Mouse (Mus musculus) layer of hippocampus, adult 2 months (tissue): ENCODE measurements around the gene Olfr99. TPM values are rescaled to one million over a fixed set of nuclear protein-coding genes. Genes with fewer than 3 reads are reported as not detected.
"Not testable (repeated sequence)": the region's sequence is repeated elsewhere in the genome, so short reads cannot be mapped to it uniquely, and the experiment has no call there.

Experiments used
- DNase-seq, 2 experiments: peaks; one replicate each; pipeline ENCODE4 v3.0.0; 2022; ENCODE audit warnings: low spot score in 2 of 2
- H3K27ac ChIP-seq: fragments of 200-600 bp; 2 replicates; pipeline ENCODE4 v1.8.1; 2022
- H3K4me3 ChIP-seq: fragments of 200-600 bp; 2 replicates; pipeline ENCODE4 v1.8.1; 2022; ENCODE audit warnings: mild to moderate bottlenecking
- CTCF ChIP-seq: fragments of 200-600 bp; conservative IDR thresholded peaks from 2 replicates; pipeline ENCODE4 v1.8.1; 2022; ENCODE audit warnings: antibody characterized with exemption, mild to moderate bottlenecking, moderate library complexity
- total RNA-seq, 2 experiments: library from RNA; stranded (reverse); gene quantifications; 2 replicates each; pipeline ENCODE4 v1.2.3; 2021

Olfr99 gene
- total RNA-seq, 2 experiments from 2014 or later = not detected

DNA sequence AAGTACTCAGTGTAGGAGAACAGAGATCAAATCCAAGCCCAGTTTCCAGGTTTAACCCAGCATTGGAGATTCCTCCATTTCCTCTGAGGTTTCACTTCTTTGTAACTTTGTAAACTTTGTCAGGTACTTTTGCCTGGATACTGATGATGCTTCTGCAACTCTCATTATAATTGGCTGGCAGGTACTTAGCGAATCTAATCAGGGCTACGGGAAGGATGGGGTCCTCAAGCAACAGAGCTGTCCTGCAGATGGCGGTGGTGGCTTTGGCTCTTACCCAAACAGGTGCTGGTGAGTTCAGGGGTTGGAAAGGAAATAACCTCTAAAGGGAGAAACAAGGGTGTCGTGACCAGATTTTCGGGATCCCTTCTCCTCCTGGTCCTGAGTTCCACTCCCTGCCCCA is 36.5 kb downstream of the Olfr99 start:
- TF ChIP-seq CTCF = 0 out of 2 replicates have a peak, but pooled peaks have one; percentile 10

DNA sequence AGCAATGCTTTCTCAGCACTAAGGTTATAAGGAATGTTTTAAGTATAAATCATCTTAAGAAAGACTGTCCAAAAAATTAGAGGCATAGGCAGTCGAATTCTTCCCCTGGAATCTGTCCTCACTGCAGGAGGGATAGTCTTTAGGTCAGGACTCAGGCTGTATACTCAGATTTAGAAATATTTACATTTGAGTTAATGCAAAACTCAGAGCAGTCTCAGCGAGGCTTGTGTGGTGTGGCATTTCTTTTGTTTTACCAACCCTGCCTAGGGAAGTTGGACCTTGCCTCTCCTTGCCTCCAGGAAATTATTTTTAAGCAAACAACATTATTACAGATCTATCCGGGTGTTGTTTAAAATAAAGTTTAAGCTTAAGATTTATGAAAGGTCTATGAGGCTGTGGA is 41.1 kb downstream of the Olfr99 start:
- no peak for DNase-seq
- no peak overlapping the region for H3K4me3 ChIP-seq
- H3K27ac ChIP-seq = no peak overlapping the region
- no peak for TF ChIP-seq CTCF

More for the DNA sequence above, 36.5 kb downstream of the Olfr99 start:
- no peak overlapping the region for H3K4me3 ChIP-seq
- peak; percentile 25 to 26 for DNase-seq
- H3K27ac ChIP-seq = no peak overlapping the region

DNA sequence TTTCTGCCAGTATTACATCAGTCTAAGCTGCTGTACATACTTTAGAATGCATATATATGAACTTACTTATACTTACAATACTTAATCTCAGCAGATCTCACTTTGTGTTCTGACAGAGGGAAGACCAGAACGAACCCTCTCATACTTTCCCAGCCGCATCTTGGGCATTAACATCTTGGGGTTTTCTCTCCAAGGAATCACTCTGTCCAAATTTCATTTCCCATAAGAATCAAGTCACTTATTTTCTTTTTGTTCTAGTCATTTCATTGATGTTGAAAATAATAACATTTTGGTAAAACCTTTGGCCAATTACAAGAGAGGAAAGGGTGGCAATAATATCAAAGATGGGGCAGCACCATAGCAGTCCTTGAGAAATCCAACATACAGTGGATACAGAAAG is 46.0 kb downstream of the Olfr99 start, which contains the start of gene Olfr97:
Gene Olfr97, minus strand, starts transcription at position 101 of the 400 bp plus-strand sequence.
- H3K27ac ChIP-seq, H3K4me3 ChIP-seq, DNase-seq: not testable (repeated sequence)

Other genes starting within 250 kb of the Olfr99 start
- gene Gabbr1, start 237.5 kb downstream of the Olfr99 start, total RNA-seq = 100 to 1,000 TPM; 682 to 738 TPM
- gene Olfr90, start 195.0 kb downstream of the Olfr99 start, total RNA-seq = not detected
- gene Olfr91, start 185.2 kb downstream of the Olfr99 start, total RNA-seq = not detected
- not detected for gene Olfr92, start 163.4 kb downstream of the Olfr99 start, total RNA-seq
- not detected for gene Olfr93, start 122.0 kb downstream of the Olfr99 start, total RNA-seq
- gene Ubd, start 89.6 kb downstream of the Olfr99 start, total RNA-seq = not detected
- not detected for gene Olfr94, start 82.5 kb downstream of the Olfr99 start, total RNA-seq
- not detected for gene Olfr95, start 70.3 kb downstream of the Olfr99 start, total RNA-seq
- gene Olfr96, start 63.3 kb downstream of the Olfr99 start, total RNA-seq = not detected
- gene Olfr97, start 46.1 kb downstream of the Olfr99 start, total RNA-seq = not detected
- not detected for gene Olfr98, start 19.7 kb downstream of the Olfr99 start, total RNA-seq
- gene H2-M3, start 13.2 kb downstream of the Olfr99 start, total RNA-seq = 1 to 10 TPM; 2.4 to 3.4 TPM
- not detected for gene Olfr101, start 20.9 kb upstream of the Olfr99 start, total RNA-seq
- not detected for gene Olfr102, start 33.6 kb upstream of the Olfr99 start, total RNA-seq
- gene Olfr103, start 56.2 kb upstream of the Olfr99 start, total RNA-seq = not detected
- not detected for gene Olfr104-ps, start 76.1 kb upstream of the Olfr99 start, total RNA-seq
- not detected for gene Olfr105-ps, start 95.6 kb upstream of the Olfr99 start, total RNA-seq
- not detected for gene Olfr106-ps, start 106.9 kb upstream of the Olfr99 start, total RNA-seq
- not detected for gene Olfr107, start 115.8 kb upstream of the Olfr99 start, total RNA-seq
- not detected for gene Olfr108, start 162.0 kb upstream of the Olfr99 start, total RNA-seq
- not detected for gene Olfr109, start 175.5 kb upstream of the Olfr99 start, total RNA-seq
- gene H2-M2, start 200.1 kb upstream of the Olfr99 start, total RNA-seq = not detected
- gene Olfr110, start 209.0 kb upstream of the Olfr99 start, total RNA-seq = not detected
- gene Olfr111, start 224.6 kb upstream of the Olfr99 start, total RNA-seq = not detected